Mouse (Mus musculus) urinary bladder, adult 18-20 months (tissue): Measurements from ENCODE around the gene Tgif2.
A peak's percentile ranks its signal among the peaks of the same experiment; 100 is the strongest.
"Not testable (repeated sequence)": the region's sequence is repeated elsewhere in the genome, so short reads cannot be mapped to it uniquely, and the experiment has no call there.

ENCODE experiments used
- DNase-seq, 2 experiments: peaks; one replicate each; pipeline ENCODE4 v3.0.0; 2022; ENCODE audit warnings: low spot score in 2 of 2, mixed read lengths in 2 of 2

The Tgif2 gene

DNA sequence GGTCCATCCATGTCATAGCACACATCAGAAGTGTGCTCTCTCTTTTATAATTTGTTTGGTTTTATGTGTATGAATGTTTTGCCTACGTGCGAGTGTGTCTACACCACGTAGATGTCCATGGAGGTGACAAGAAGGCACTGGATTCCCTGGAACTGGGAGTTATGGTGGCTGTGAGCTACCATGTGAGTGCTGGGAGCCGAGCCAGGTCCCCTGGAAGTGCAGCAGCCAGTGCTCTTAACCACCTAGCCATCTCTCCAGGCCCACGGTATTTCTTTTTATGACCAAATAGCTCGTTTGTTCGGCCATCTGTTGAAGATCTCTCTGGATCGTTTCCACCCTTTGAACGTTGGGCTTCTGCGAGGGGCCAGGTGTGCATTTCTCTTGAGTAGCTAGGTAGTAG, 3.5 kb downstream of the Tgif2 start:
- DNase-seq = no peak

DNA sequence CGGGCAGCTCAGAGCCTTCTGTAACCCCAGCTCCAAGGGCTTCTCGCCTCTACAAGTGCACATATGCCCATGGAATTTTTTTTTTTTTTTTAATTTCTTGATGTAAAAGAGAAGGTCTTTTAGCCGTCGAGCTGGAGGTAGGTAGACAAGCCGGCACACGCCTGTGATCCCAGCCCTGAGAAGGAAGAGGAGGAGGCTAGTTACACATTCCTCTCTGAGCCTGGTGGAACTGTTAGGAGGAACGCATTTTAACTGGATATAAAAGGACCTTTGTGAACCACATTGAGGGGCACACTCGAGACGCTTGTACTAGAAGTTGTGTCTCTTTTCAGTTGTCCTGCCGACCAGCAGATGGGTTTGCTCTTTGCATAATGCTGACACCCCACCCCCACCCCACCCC, 4.9 kb downstream of the Tgif2 start:
- DNase-seq = no peak

DNA sequence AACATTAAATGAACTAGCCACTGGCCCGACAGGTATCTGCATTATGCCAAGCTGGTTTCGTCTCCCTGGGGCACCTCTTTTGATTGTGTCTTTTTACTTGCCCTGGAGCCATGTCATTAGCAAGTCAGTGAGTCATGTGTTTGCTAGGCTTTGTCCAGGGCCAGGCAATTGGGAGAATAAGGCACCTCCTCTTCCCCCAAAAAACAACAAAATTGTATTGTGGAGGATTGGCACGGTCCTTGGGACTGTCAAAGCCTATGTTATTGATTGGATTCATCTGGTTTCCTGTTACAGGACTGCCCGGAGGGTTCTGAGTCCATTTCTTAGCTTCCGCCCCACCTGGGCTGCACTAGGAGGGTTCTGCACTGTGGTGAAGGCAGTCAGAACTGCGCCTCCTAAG, 7.8 kb downstream of the Tgif2 start:
- no peak for DNase-seq

DNA sequence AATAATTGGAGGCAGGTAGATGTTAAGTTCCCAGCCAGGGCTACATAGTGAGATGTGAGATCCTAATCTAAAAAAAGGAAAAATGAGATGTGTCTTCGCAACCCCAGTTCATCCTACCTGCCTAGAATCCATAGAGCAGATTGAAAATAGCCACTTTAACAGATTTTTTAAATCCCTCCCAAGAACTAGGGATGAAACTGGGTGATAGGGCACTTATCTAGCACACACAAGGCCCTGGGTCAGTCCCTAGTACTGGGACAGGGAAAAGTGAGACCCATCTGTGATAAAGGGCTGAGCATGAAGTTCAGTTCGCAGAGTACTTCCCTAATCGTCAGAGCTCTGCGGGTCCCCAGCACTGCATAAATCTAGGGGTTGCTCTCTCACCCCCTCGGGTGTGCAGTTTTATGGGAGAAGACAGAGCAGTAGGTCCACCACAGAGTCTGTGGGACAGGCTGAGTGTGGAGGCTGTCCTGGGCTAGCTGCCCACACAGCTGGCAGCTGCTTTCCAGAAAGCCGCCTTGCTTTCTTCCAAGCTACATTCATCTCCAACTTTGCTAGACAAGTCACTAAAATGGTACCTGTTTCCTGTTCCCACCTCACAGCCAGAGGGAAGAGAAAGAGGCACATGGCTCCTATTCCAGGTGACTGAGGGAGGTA, 8.8 kb downstream of the Tgif2 start:
- DNase-seq = no peak

DNA sequence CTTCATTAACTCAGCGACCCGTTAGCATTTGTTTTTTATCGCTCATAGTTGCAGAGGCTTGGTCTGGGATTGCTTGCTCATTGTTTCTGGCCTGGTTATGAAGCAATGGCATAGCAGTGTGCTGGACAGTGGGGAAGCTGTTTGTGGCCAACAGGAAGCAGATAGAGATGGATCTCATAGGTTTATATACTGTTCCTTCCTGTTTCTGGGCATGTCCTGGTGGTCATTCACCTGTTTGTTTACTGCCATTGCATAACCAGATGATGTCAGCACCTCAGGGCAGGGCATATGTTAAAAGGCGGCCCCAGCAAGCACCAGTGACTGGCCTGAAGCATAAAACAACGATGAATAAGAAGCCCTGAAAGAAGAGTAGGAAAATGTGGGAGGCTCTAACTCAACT, 10.7 kb downstream of the Tgif2 start:
- DNase-seq = no peak

DNA sequence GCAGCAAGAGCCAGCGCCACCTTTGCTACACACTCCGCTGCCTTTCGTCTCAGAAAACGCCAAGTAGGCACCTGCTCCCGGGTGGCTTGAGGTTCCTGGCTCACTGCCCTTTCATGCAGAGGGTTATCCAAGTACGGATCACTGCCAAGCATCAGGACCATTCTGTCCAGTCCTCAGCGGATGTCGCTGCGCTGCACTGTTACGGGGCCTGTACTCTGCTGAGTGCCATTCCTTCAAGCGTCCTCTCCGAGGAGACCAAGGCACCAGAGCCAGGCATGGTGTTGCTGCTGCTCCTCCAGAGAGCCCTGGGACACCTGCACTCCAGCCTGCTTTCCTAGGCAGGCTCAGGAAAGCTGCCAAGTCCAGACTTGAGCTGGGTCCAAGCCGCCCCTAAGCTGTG, 13.8 kb downstream of the Tgif2 start:
- not testable (repeated sequence) for DNase-seq

DNA sequence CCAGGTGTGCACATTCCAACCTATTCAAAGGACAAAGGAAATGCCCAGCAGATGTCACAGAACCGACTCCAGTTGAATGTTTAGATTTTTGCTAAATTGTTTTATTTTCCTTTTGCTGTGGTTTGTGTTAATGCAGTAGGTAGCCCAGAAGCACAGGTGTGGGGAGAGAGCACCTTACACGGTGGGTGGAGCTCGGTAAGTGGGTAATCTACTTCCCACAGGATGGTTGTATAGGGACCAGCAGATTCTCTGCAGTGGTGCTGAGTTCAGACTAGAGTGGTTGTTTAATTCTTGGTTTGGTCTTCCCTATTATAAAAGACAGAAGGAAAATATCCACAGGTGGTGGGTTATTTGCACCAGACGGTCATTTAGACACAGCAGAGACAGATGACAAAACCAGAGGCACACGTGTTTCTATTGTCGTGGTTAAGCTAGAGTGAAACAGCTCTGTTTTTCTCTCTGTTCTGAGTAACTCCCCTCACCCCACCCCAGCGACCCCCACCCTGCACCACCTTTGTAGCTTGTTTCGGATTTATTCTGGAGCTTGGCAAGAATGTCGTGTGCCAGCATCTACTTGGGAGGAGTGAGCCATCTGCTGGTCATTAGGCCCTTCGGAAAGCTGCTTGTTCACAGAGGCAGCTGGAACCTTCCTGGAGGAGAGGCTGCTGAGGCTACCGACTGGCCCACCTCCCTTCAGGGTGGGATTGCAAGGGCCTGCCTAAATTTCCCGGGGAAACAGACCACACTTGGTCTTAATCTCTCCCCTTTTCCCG, 14.4 kb downstream of the Tgif2 start:
- not testable (repeated sequence) for DNase-seq

DNA sequence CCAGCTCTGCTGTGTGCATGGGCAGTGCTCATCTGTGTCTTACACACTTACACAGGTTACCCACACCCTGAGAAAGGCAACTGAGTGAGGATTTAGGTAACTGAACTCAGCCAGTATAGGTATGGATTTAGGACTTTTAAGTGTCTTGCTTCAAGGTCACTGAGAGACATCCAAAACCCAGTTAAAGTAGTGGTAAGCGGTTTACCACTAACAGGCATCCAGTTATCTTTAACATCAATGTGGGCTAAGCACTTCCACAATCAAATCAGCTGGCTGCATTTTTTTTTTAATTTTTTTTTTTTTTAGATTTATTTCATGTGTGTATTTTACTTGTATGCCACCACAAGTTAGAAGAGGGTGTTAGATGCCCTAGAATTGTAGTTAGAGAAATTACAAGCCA, 16.5 kb downstream of the Tgif2 start:
- no peak for DNase-seq

DNA sequence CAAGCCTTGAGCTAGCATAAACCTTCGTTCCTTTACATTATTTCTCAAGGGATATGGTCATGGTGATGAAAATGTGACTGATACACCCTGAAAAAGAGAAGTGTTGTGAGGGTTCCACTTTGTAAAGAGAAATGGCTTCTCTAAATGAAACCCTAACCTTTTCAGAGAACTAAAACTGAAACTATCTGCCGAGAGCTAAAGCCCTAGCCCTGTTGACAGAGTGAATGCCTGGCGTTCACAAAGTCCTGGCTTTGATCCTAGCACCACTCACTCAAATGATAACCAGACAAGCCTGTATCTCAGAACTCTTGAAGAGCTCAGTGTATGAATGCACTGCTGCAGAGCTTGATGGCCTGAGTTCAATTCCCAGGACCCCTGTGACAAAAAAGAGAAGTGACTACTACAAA, 17.6 kb downstream of the Tgif2 start:
- no peak for DNase-seq

DNA sequence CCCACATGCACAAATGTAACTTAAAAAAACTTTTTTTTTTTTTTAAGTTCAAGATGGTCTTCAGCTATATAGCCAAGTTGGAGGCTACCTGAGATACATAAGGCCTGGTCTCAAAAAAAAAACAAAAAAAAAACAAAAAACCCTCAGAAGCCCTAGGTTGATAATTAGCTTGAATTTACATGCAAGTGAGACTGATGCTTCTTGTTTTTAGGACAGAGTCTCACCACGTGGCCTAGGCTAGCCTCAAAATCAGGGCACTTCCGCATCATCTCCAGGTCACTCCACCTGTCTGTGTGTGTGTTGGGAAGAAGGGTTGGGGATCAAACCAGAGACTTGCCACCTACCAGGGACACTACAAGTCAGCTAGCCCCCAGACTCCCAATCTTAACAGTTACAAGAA, 18.0 kb downstream of the Tgif2 start, which contains the start of gene 4930518I15Rik:
TSS of gene 4930518I15Rik (minus strand) at position 112 of the 400 bp plus-strand sequence.
- DNase-seq = no peak

DNA sequence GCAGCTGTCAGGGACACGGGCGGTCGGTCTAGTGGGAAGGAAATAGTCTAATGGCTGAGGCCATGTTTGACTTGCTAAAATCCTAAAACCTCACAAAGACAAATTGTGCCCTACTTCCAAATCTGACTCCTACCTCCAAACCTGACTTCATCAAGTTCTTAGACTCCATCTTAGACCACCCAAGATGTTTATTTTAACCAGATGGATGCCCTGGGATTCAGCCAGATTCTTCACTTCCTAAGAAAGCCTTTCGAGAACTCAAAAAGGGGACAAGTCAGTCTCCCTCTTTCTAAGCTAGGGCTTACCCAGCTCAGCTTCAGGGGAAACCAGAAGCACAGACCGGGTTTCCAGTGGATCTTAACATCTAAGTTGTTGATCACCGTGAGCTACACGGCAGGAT, 18.9 kb downstream of the Tgif2 start:
- DNase-seq = no peak

DNA sequence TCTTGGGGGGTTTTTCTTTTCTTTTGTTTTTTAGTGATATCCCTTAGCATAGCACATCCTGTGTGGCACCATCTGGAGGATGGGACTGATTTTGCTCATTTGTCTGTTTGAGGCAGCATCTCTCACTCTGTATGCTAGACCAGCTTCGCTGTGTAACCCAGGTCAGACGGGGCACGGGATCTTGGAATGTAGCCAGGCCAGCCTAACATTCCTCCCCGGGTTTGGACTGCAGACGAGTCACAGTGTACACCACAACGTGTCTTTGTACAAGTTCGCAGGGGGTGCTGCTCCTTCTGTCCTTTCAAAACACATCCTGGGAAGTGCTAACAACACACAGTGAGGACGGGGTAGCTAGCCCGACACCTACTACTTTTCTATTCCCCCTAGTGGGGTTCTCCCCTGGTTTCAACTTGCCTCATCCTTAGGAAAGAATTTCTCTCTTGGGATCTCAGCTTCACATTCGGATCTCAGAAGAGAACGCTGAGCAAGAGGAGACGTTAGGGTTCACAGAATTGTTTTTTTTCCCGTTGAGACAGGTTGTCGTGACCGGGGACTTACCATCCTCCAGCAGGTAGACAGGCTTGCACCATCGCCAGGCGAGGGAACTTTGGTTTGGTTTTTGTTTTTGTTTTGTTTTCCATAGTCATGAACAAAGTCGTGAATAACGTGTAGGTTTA, 22.4 kb downstream of the Tgif2 start:
- DNase-seq = no peak

DNA sequence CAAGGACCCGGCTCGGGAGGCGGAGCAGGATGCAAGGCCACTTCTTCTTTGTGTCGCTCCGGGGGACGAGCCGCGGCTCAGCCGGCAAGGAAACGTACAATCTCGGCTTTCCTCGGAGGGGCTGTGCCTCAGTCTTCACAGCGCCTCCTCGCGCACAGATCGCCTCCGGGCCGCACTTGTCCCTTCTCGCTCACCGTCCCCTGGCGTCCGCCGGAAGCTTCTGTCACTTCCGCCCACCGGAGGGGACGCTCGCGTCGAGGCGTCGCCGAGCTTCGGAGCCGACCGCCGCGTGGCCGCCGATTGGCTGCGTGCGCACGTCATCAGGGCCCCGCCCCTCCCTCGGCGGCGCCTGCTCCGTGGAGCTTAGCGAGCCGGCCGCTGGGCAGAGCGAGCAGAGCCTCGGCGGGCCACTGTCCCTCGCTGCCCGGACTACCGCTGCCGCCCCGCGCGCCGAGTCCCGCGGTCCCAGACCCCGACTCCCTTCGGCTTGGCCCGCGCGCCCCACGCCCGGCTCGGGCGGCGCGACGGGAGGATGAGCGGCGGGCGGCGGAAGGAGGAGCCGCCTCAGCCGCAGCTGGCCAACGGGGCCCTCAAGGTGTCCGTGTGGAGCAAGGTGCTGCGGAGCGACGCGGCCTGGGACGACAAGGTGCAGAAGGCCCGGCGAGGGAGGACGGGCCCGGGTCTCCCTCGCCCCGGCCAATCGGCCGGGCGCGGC, 23.1 kb downstream of the Tgif2 start, which contains the start of gene Rab5if:
TSS of gene Rab5if (plus strand) at position 357 of the 715 bp plus-strand sequence.
- DNase-seq = peak; percentile 93 to 96

DNA sequence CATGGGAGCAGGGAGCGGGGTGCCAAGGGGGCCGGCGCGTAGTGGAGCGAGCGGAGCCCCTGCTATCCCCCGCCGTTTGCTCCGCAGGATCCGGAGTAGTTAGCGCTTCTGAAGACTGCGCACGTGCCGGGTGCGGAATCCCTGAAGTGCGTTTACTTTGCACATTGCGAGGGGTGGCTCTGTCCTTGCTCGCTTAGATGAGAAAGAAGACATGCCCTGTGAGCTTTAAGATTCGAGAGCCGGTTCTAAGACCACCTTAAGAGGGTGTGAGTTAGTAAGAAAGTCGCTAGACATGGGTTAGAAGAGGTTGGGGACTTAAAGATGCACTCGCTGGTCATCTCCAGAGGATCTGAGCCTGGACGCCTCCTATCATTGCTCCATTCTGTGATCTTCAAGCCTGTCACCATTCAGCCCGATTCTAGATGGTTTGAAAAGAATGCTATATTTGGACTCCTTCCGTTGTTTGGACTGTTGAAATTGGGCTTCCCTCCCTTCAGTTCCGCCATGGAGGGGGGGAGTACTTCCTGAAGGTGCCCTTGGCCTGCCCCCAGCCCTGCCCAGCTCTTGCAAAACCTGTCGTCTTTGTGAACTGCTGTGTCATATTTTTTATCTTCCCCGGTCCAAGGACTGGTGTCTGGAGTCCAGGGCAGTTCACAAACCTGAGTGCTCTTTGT, 23.8 kb downstream of the Tgif2 start:
- peak in 1 of 2 experiments; percentile 53 for DNase-seq

DNA sequence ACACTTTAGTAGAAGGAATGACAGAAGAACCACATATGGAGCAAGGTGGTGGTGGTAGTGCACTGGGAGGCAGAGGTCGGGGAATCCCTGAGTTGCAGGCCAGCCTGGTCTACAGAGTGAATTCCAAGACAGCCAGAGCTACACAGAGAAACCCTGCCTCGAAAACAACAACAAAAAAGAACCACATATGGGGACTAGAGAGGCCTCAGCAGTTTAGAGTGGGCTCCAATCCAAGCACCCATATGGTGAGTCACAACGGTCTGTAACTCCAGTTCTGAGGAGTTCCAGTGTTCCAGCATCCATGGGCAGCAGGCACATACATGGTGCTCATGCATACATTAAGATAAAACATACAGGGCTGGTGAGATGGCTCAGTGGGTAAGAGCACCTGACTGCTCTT, 24.7 kb downstream of the Tgif2 start:
- DNase-seq = no peak

DNA sequence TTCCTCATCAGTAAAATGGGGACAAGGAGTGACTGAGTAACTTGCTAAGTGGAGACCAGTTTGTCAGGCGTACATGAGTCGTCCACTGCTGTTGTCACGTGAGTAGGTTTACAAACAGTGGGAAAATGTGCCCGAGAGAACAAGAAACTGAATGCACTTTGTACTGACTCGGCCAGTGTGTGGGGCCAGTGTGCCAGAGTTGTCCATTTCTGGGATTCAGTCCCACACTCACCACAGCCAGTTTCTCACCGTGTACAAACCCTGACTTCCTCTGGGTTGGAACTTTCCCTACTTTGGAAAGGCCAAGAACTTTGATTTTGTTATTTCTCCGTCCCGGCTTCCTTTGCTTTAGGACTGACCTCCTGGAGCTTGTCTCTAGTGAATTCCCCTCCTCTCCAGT, 29.2 kb downstream of the Tgif2 start:
- DNase-seq = no peak

DNA sequence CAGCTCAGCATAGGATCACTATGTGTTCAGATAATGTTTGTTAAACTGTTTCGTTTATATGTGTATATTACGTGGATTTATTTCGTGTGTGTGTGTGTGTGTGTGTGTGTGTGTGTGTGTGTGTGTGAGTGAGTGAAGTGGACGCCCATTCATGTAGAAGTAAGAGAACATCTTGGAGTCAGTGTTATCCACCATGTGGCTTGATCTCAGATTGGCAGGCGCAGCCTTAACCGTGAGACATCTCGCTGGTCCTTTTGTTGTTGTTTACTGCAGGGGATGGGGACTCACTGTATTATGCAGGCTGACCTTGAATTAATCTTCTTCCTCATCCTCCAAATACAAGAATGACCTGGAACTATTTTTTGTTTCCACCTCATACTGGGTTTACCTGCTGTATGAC, 29.7 kb downstream of the Tgif2 start:
- no peak for DNase-seq

DNA sequence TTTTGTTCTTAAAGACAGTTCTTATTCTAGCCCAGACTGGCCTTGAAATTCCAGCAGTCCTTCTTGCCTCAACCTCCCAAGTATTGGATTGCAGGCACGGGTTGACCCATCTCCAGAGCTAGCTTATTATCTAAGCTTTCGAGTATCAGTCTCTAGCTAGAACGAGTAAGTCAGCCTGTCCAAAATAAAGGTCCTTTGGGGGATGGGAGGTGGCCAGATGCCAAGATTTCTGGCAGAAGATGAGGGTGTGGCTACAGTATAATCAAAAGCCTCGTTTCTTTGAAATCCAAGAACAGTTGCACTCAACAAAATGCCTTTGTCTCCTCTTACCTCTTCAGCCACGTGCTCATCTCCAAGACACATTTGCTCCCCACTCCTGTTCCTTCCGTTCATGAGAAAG, 30.7 kb downstream of the Tgif2 start:
- DNase-seq = no peak

DNA sequence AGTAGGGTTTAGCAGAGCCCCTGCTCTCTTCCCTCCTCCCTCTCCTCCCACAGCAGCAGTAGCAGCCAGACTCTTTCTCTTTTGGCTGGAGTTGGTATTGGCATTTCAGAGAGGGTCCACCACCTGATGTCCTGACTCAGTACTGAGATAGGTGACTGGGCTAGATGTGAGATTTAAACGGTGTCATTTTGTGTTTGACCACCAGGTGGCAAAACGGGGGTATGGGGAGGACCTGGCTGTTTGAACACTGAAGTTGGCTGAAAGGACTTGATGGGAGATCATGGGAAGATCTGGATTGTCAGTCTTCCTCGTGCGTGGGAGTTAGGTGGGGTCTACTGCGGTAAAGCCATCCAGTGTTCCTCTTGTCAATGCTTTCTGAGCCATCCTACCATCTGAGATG, 33.8 kb downstream of the Tgif2 start:
- no peak for DNase-seq

DNA sequence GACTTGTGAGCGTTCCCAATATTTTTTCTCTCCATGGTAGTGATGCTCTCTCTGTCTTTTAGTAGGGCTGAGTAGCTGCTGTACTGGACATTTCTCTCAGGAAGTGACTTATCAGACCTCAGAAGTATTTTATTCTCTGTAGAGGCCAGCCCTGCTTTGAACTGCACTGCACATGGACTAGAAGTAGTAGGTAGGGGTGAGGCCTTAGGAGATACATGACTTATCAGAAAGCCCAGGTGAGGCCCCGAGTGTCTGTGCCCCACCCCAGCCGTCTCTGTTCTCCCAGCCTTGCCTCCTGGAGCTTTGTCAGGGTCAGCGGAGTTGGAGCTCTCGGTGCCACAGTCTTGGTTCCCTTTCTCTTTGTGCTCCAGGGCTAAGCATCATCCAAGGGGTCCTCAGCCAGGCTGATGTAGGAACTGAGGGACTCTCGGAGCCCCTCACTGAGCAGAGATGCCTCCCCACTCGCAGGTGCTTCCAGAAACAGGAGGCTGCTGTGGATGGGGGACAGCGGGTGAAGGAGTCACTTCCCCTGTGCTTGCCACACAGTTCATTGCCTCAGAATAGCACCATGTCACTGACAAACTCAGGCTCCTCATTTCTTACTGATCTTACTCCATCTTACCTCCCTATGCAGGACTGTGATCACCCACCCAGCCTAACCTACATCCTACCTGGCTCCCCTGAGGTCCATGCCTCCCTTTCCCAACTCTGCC, 34.4 kb downstream of the Tgif2 start:
- no peak for DNase-seq
